Mouse (Mus musculus): ENCODE measurements at regions not wholly inside any gene's neighbourhood (a gene's known extent, or its start where the extent isn't known, plus 50 kb on each side); places are given as distances from the start of the nearest gene placed in this dataset.

GRCm38 (mm10) chr8:10931266-10931665 is 77.0 kb downstream of the Irs2 start:
- H3K36me3 ChIP-seq (ENCODE audit: control insufficient read depth, insufficient read depth, low read length) = no peaks in the 10 kb centered on the region
- H3K4me3 ChIP-seq (ENCODE audit: control insufficient read depth, insufficient read depth, low read length) = no peak overlapping the region
- no peak for DNase-seq
- TF ChIP-seq POLR2A (IDR thresholded peaks at IDR 0.05; ENCODE audit: control insufficient read depth, extremely low read depth, insufficient read depth, low read length, poor library complexity) = no peak
- TF ChIP-seq CTCF (IDR thresholded peaks at IDR 0.05; ENCODE audit: borderline replicate concordance, control insufficient read depth, extremely low read depth, insufficient read depth, low read length, poor library complexity) = no peak
- H3K27me3 ChIP-seq (ENCODE audit: control insufficient read depth, insufficient read depth, low read length) = no peaks in the 10 kb centered on the region
- 96% methylated on average over 4 of the region's 4 CpGs for WGBS
- H3K27ac ChIP-seq (ENCODE audit: control insufficient read depth, insufficient read depth, low read length) = no peak overlapping the region
- H3K4me1 ChIP-seq (replicated peaks; ENCODE audit: control insufficient read depth, insufficient read depth, low read length) = peaks cover 27% of the 10 kb centered on the region

- H3K27ac ChIP-seq (ENCODE audit: control insufficient read depth, insufficient read depth, low read length) = no peak overlapping the region
- H3K36me3 ChIP-seq (ENCODE audit: control insufficient read depth, insufficient read depth, low read length) = no peaks in the 10 kb centered on the region
- no peak overlapping the region for H3K4me3 ChIP-seq (ENCODE audit: control insufficient read depth, insufficient read depth, low read length)
- TF ChIP-seq POLR2A (IDR thresholded peaks at IDR 0.05; ENCODE audit: control insufficient read depth, extremely low read depth, insufficient read depth, low read length, poor library complexity) (no peak), CTCF (IDR thresholded peaks at IDR 0.05; ENCODE audit: borderline replicate concordance, control insufficient read depth, extremely low read depth, insufficient read depth, low read length, poor library complexity) (no peak)
- peaks cover 49% of the 10 kb centered on the region for H3K4me1 ChIP-seq (replicated peaks; ENCODE audit: control insufficient read depth, insufficient read depth, low read length)
- DNase-seq = no peak
- no peaks in the 10 kb centered on the region for H3K27me3 ChIP-seq (ENCODE audit: control insufficient read depth, insufficient read depth, low read length)
- 83% methylated on average over 3 of the region's 3 CpGs for WGBS
Measured at GRCm38 (mm10) chr8:10928836-10929235, 79.4 kb downstream of the Irs2 start.

- Histone ChIP-seq H3K4me1 (replicated peaks; ENCODE audit: control insufficient read depth, insufficient read depth, low read length) (peaks cover 51% of the 10 kb centered on the region), H3K4me3 (ENCODE audit: control insufficient read depth, insufficient read depth, low read length) (no peak overlapping the region), H3K27me3 (ENCODE audit: control insufficient read depth, insufficient read depth, low read length) (no peaks in the 10 kb centered on the region), H3K27ac (ENCODE audit: control insufficient read depth, insufficient read depth, low read length) (no peak overlapping the region), H3K36me3 (ENCODE audit: control insufficient read depth, insufficient read depth, low read length) (no peaks in the 10 kb centered on the region)
- no peak for DNase-seq
- WGBS = 88% methylated on average over 17 of the region's 17 CpGs
- TF ChIP-seq POLR2A (IDR thresholded peaks at IDR 0.05; ENCODE audit: control insufficient read depth, extremely low read depth, insufficient read depth, low read length, poor library complexity) (no peak), CTCF (IDR thresholded peaks at IDR 0.05; ENCODE audit: borderline replicate concordance, control insufficient read depth, extremely low read depth, insufficient read depth, low read length, poor library complexity) (no peak)
Measured at GRCm38 (mm10) chr8:10928342-10928794, 79.9 kb downstream of the Irs2 start.

- no peaks in the 10 kb centered on the region for H3K36me3 ChIP-seq (ENCODE audit: control insufficient read depth, insufficient read depth, low read length)
- TF ChIP-seq POLR2A (IDR thresholded peaks at IDR 0.05; ENCODE audit: control insufficient read depth, extremely low read depth, insufficient read depth, low read length, poor library complexity) (no peak), CTCF (IDR thresholded peaks at IDR 0.05; ENCODE audit: borderline replicate concordance, control insufficient read depth, extremely low read depth, insufficient read depth, low read length, poor library complexity) (no peak)
- 59% methylated on average over 3 of the region's 3 CpGs for WGBS
- no peak for DNase-seq
- no peak overlapping the region for H3K4me3 ChIP-seq (ENCODE audit: control insufficient read depth, insufficient read depth, low read length)
- H3K27ac ChIP-seq (ENCODE audit: control insufficient read depth, insufficient read depth, low read length) = no peak overlapping the region
- H3K4me1 ChIP-seq (replicated peaks; ENCODE audit: control insufficient read depth, insufficient read depth, low read length) = peaks cover 51% of the 10 kb centered on the region
- no peaks in the 10 kb centered on the region for H3K27me3 ChIP-seq (ENCODE audit: control insufficient read depth, insufficient read depth, low read length)
Measured at GRCm38 (mm10) chr8:10927187-10927586, 81.1 kb downstream of the Irs2 start.

GRCm38 (mm10) chr8:10926518-10926915 is 81.7 kb downstream of the Irs2 start:
- Histone ChIP-seq H3K4me1 (replicated peaks; ENCODE audit: control insufficient read depth, insufficient read depth, low read length) (peaks cover 51% of the 10 kb centered on the region), H3K27ac (ENCODE audit: control insufficient read depth, insufficient read depth, low read length) (no peak overlapping the region), H3K36me3 (ENCODE audit: control insufficient read depth, insufficient read depth, low read length) (no peaks in the 10 kb centered on the region), H3K4me3 (ENCODE audit: control insufficient read depth, insufficient read depth, low read length) (no peak overlapping the region), H3K27me3 (ENCODE audit: control insufficient read depth, insufficient read depth, low read length) (no peaks in the 10 kb centered on the region)
- TF ChIP-seq CTCF (IDR thresholded peaks at IDR 0.05; ENCODE audit: borderline replicate concordance, control insufficient read depth, extremely low read depth, insufficient read depth, low read length, poor library complexity) (no peak), POLR2A (IDR thresholded peaks at IDR 0.05; ENCODE audit: control insufficient read depth, extremely low read depth, insufficient read depth, low read length, poor library complexity) (no peak)
- DNase-seq = no peak

- Histone ChIP-seq H3K36me3 (ENCODE audit: control insufficient read depth, insufficient read depth, low read length) (no peaks in the 10 kb centered on the region), H3K27ac (ENCODE audit: control insufficient read depth, insufficient read depth, low read length) (no peak overlapping the region), H3K4me1 (replicated peaks; ENCODE audit: control insufficient read depth, insufficient read depth, low read length) (peaks cover 51% of the 10 kb centered on the region), H3K4me3 (ENCODE audit: control insufficient read depth, insufficient read depth, low read length) (no peak overlapping the region), H3K27me3 (ENCODE audit: control insufficient read depth, insufficient read depth, low read length) (no peaks in the 10 kb centered on the region)
- TF ChIP-seq CTCF (IDR thresholded peaks at IDR 0.05; ENCODE audit: borderline replicate concordance, control insufficient read depth, extremely low read depth, insufficient read depth, low read length, poor library complexity) (no peak), POLR2A (IDR thresholded peaks at IDR 0.05; ENCODE audit: control insufficient read depth, extremely low read depth, insufficient read depth, low read length, poor library complexity) (no peak)
- WGBS = 27% methylated on average over 18 of the region's 18 CpGs
- peak; percentile 52 for DNase-seq
Measured at GRCm38 (mm10) chr8:10925582-10926517, 82.4 kb downstream of the Irs2 start.
